In the genomic region with DNA sequence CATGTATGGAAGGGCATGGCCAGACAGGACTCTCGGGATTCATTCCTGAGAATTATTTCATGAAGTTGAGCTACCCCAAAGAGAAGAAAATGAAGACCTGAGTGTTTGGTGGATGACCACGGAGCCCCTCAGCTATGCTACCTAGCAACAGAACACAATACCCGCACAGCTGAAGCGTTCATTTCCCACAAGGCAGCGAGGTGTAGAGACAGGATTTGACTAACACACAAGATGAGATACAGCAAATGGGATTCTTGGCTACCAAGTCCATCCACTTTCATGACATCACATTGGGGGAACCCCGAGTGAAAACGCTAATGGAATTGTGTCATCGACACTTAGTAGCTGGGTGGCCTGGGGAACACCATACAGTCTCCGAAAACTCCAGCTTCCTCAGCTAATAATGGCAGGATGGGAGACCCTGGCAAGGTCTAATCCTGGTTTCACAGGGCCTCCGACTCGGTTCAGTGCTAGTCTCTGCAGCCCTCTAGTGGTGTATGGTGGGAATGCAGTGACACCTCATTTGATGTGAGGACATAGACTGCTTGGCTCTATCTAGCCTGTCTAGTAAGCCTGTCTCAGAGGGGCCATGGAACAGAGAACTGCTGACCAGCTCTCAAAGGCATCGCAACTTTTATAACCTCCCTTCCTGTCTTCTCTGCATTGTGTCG, we compare ENCODE assay signal across 8 mouse cellular contexts. TPM values are rescaled to one million over a fixed set of nuclear protein-coding genes. Genes with fewer than 3 reads are reported as not detected.
DNase-seq lines count a peak whose midpoint lies in the region; ATAC-seq and TF ChIP-seq lines count a peak whose summit lies in the region.

No protein-coding gene starts in this region.

- TF ChIP-seq POLR2A in kidney, adult 2 months (IDR thresholded peaks at IDR 0.05; ENCODE audit: low read depth, low read length): no peak

- no peak overlapping the region for H3K9ac ChIP-seq in midbrain, embryonic 15.5 days

- peak; percentile 99; the same call in 1 of the 2 replicates for TF ChIP-seq CTCF in kidney, adult 2 months (conservative IDR thresholded peaks at IDR 0.05; ENCODE audit: insufficient read depth, insufficient read length, low read depth, low read length)

- no peaks in the 10 kb centered on the region for H3K36me3 ChIP-seq in embryonic facial prominence, embryonic 10.5 days (replicated peaks)
- H3K36me3 ChIP-seq in kidney, adult 2 months (ENCODE audit: control insufficient read depth, insufficient read depth, low read length): no peaks in the 10 kb centered on the region
- no peaks in the 10 kb centered on the region for H3K36me3 ChIP-seq in limb, embryonic 10.5 days
- H3K36me3 ChIP-seq in midbrain, embryonic 15.5 days (replicated peaks): no peaks in the 10 kb centered on the region

- H3K27me3 ChIP-seq in embryonic facial prominence, embryonic 10.5 days (replicated peaks; ENCODE audit: low read depth, poor library complexity, severe bottlenecking): no peaks in the 10 kb centered on the region
- H3K27me3 ChIP-seq in kidney, adult 2 months (replicated peaks; ENCODE audit: control insufficient read depth, insufficient read depth, low read length): no peaks in the 10 kb centered on the region
- no peaks in the 10 kb centered on the region for H3K27me3 ChIP-seq in limb, embryonic 10.5 days (ENCODE audit: low read depth, poor library complexity, severe bottlenecking)
- H3K27me3 ChIP-seq in midbrain, embryonic 15.5 days (replicated peaks): no peaks in the 10 kb centered on the region

- no peak overlapping the region for H3K27ac ChIP-seq in embryonic facial prominence, embryonic 10.5 days (replicated peaks)
- H3K27ac ChIP-seq in kidney, adult 2 months (ENCODE audit: insufficient read depth, low read depth, low read length): no peak overlapping the region
- no peak overlapping the region for H3K27ac ChIP-seq in limb, embryonic 10.5 days
- no peak overlapping the region for H3K27ac ChIP-seq in midbrain, embryonic 15.5 days

- WGBS in embryonic facial prominence, embryonic 10.5 days: 37% methylated on average over 13 of the region's 13 CpGs
- WGBS in kidney, adult 2 months: 21% methylated on average over 13 of the region's 13 CpGs
- 40% methylated on average over 13 of the region's 13 CpGs for WGBS in limb, embryonic 10.5 days
- WGBS in midbrain, embryonic 15.5 days: 16% methylated on average over 13 of the region's 13 CpGs

- peak; percentile 95 for ATAC-seq in midbrain, embryonic 15.5 days (replicated peaks)

- peaks cover 33% of the 10 kb centered on the region for H3K4me1 ChIP-seq in embryonic facial prominence, embryonic 10.5 days
- no peaks in the 10 kb centered on the region for H3K4me1 ChIP-seq in kidney, adult 2 months (ENCODE audit: control insufficient read depth, insufficient read depth, low read length)
- peaks cover 35% of the 10 kb centered on the region for H3K4me1 ChIP-seq in limb, embryonic 10.5 days
- peaks cover 8% of the 10 kb centered on the region; the same call in 1 of the 2 replicates for H3K4me1 ChIP-seq in midbrain, embryonic 15.5 days

- H3K4me2 ChIP-seq in midbrain, embryonic 15.5 days: peak overlapping the region; percentile 24

- H3K4me3 ChIP-seq in embryonic facial prominence, embryonic 10.5 days: no peak overlapping the region
- no peak overlapping the region for H3K4me3 ChIP-seq in kidney, adult 2 months (ENCODE audit: insufficient read depth, low read depth, low read length)
- no peak overlapping the region for H3K4me3 ChIP-seq in limb, embryonic 10.5 days
- no peak overlapping the region for H3K4me3 ChIP-seq in midbrain, embryonic 15.5 days

- peak; percentile 93 for DNase-seq in 3T3-L1 (ENCODE audit: low read depth, low spot score)
- DNase-seq in adrenal gland, postnatal 14 days: peak; percentile 91
- DNase-seq in embryonic facial prominence, embryonic 10.5 days (ENCODE audit: low spot score): peak; percentile 90
- peak; percentile 82 to 94 for DNase-seq in heart, adult 18-20 months
- DNase-seq in kidney, adult 2 months: peak; percentile 90
- DNase-seq in limb, embryonic 10.5 days (ENCODE audit: low spot score): peak; percentile 93
- DNase-seq in spleen, adult 18-20 months: peak; percentile 48 to 80

- no peaks in the 10 kb centered on the region for H3K9me3 ChIP-seq in embryonic facial prominence, embryonic 10.5 days
- no peaks in the 10 kb centered on the region; the same call in 1 of the 2 replicates for H3K9me3 ChIP-seq in limb, embryonic 10.5 days (replicated peaks)
- no peaks in the 10 kb centered on the region for H3K9me3 ChIP-seq in midbrain, embryonic 15.5 days

RNA-seq across cellular contexts. Expression of gene Bcl9, which starts 40.9 kb away (rescaled TPM):
- total RNA-seq in adrenal gland, postnatal 14 days (2021): 14.7 and 19.2 TPM in 2 replicates
- 60.9 and 73.5 TPM in 2 replicates for polyA plus RNA-seq in embryonic facial prominence, embryonic 10.5 days (2016; fragmentation: Nextera tagmentation; extraction: Ambion mirVana)
- 10 to 100 TPM; 14.2 to 17.9 TPM for total RNA-seq in heart, adult 18-20 months (2021)
- 7.6 and 9.0 TPM in 2 replicates for polyA plus RNA-seq in kidney, adult 2 months (2012; rRNA removed)
- 63.0 and 74.2 TPM in 2 replicates for polyA plus RNA-seq in limb, embryonic 10.5 days (2016; fragmentation: Nextera tagmentation; extraction: Ambion mirVana)
- polyA plus RNA-seq in midbrain, embryonic 15.5 days (2015; fragmentation: Nextera tagmentation; extraction: Ambion mirVana): 101 and 102 TPM in 2 replicates
